Mouse (Mus musculus): ENCODE data around the gene Mst1.

- no peak for TF ChIP-seq POLR2A (IDR thresholded peaks at IDR 0.05; ENCODE audit: insufficient read depth, low read depth, low read length)
- TF ChIP-seq CTCF (IDR thresholded peaks at IDR 0.05; ENCODE audit: insufficient read depth, low read depth, low read length) = no peak
Observed at GRCm38 (mm10) chr9:108119891-108120411, 39.7 kb downstream of the Mst1 start.

Data from olfactory bulb, adult 2 months (tissue).